Mouse (Mus musculus) midbrain, embryonic 11.5 days (tissue): ENCODE data around the gene BC051142. TPM values are rescaled to one million over a fixed set of nuclear protein-coding genes. Genes with fewer than 3 reads are reported as not detected.
"Not testable (repeated sequence)": the region's sequence is repeated elsewhere in the genome, so short reads cannot be mapped to it uniquely, and the experiment has no call there.

Experiments
- ATAC-seq: fragments of 200-750 bp; cut with Nextera tagmentation; 2 replicates; pipeline ENCODE4 v1.8.0; 2017; ENCODE audit warnings: moderate TSS enrichment, moderate library complexity; ENCODE audit not compliant: low FRiP score
- DNase-seq: peaks from one replicate; pipeline ENCODE4 v3.0.0; 2015; ENCODE audit warnings: low spot score; ENCODE audit errors: missing footprints
- H3K27ac ChIP-seq: fragments of 300-500 bp; sonication (generic); 2 replicates; pipeline ENCODE4 v1.5.1; 2014; ENCODE audit warnings: low read depth, low read length
- H3K27me3 ChIP-seq: fragments of 300-500 bp; sonication (generic); 2 replicates; pipeline ENCODE4 v1.6.1; 2014; ENCODE audit warnings: mild to moderate bottlenecking, low read length, moderate library complexity, mixed read lengths; ENCODE audit not compliant: control insufficient read depth, insufficient read depth
- H3K36me3 ChIP-seq: fragments of 300-500 bp; sonication (generic); 2 replicates; pipeline ENCODE4 v1.6.1; 2014; ENCODE audit warnings: mild to moderate bottlenecking, low read length, moderate library complexity, mixed read lengths; ENCODE audit not compliant: control insufficient read depth, insufficient read depth
- H3K4me1 ChIP-seq: fragments of 300-500 bp; sonication (generic); 2 replicates; pipeline ENCODE4 v1.6.1; 2014; ENCODE audit warnings: low read length; ENCODE audit not compliant: control insufficient read depth, insufficient read depth
- H3K4me2 ChIP-seq: fragments of 300-500 bp; sonication (generic); 2 replicates; pipeline ENCODE4 v1.6.1; 2014; ENCODE audit warnings: mild to moderate bottlenecking, moderate library complexity
- H3K4me3 ChIP-seq: fragments of 300-500 bp; sonication (generic); 2 replicates; pipeline ENCODE4 v1.5.1; 2014; ENCODE audit warnings: low read depth, low read length
- H3K9ac ChIP-seq: fragments of 300-500 bp; sonication (generic); 2 replicates; pipeline ENCODE4 v1.6.1; 2014; ENCODE audit warnings: low read length
- H3K9me3 ChIP-seq: fragments of 300-500 bp; sonication (generic); 2 replicates; pipeline ENCODE4 v1.6.1; 2016; ENCODE audit warnings: low read length; ENCODE audit not compliant: control insufficient read depth
- WGBS: fragments of 180-500 bp; shearing (Covaris S2); extraction: QIAGEN DNeasy Blood & Tissue Kit; methylation state at CpG from one replicate; pipeline ENCODE4 v1.1.7; 2014; 5-methylcytosine and 5-hydroxymethylcytosine counted together
- polyA plus RNA-seq: library from polyadenylated mRNA; unstranded; fragments of >200 nt; fragmentation: Nextera tagmentation; extraction: Ambion mirVana; gene quantifications from 2 replicates; pipeline ENCODE4 v1.2.1, GENCODE M21; 2014

Gene BC051142
- polyA plus RNA-seq, 1 experiment from 2014 or later, result 2.9 TPM

GRCm38 (mm10) chr17:34437606-34438005, 39.0 kb downstream of the BC051142 start:
- Histone ChIP-seq H3K36me3 (no peaks in the 10 kb centered on the region), H3K4me1 (no peaks in the 10 kb centered on the region), H3K27me3 (no peaks in the 10 kb centered on the region), H3K9me3 (no peaks in the 10 kb centered on the region), H3K9ac (no peak overlapping the region), H3K4me3 (no peak overlapping the region), H3K27ac (no peak overlapping the region), H3K4me2 (no peak overlapping the region)
- 68% methylated on average over 7 of the region's 7 CpGs for WGBS
- ATAC-seq (no peak), DNase-seq (no peak)

- no peak overlapping the region for H3K4me3 ChIP-seq
- H3K9me3 ChIP-seq, result no peaks in the 10 kb centered on the region
- no peaks in the 10 kb centered on the region for H3K27me3 ChIP-seq
- no peaks in the 10 kb centered on the region for H3K4me1 ChIP-seq
- WGBS, result 60% methylated on average over 1 of the region's 1 CpGs
- H3K27ac ChIP-seq, result no peak overlapping the region
- no peak overlapping the region for H3K4me2 ChIP-seq
- no peaks in the 10 kb centered on the region for H3K36me3 ChIP-seq
- no peak overlapping the region for H3K9ac ChIP-seq
- ATAC-seq, result no peak
- DNase-seq, result no peak
Measured at GRCm38 (mm10) chr17:34438588-34438987, 40.0 kb downstream of the BC051142 start.

- DNase-seq, result no peak
- no peak overlapping the region for H3K9ac ChIP-seq
Measured at GRCm38 (mm10) chr17:34439795-34440194, 41.2 kb downstream of the BC051142 start.

GRCm38 (mm10) chr17:34441990-34442389, 43.4 kb downstream of the BC051142 start:
- Histone ChIP-seq H3K36me3 (no peaks in the 10 kb centered on the region), H3K9ac (no peak overlapping the region), H3K27ac (no peak overlapping the region), H3K27me3 (no peaks in the 10 kb centered on the region), H3K4me3 (no peak overlapping the region), H3K4me2 (no peak overlapping the region), H3K4me1 (no peaks in the 10 kb centered on the region), H3K9me3 (no peaks in the 10 kb centered on the region)
- WGBS, result 94% methylated on average over 7 of the region's 7 CpGs
- no peak for ATAC-seq
- DNase-seq, result no peak

More at GRCm38 (mm10) chr17:34439795-34440194, 41.2 kb downstream of the BC051142 start:
- H3K27ac ChIP-seq, result no peak overlapping the region
- 56% methylated on average over 3 of the region's 3 CpGs for whole genome bisulfite sequencing
- H3K4me2 ChIP-seq, result no peak overlapping the region
- H3K27me3 ChIP-seq, result no peaks in the 10 kb centered on the region
- no peaks in the 10 kb centered on the region for H3K9me3 ChIP-seq
- H3K4me3 ChIP-seq, result no peak overlapping the region
- ATAC-seq, result no peak
- H3K36me3 ChIP-seq, result no peaks in the 10 kb centered on the region
- no peaks in the 10 kb centered on the region for H3K4me1 ChIP-seq

GRCm38 (mm10) chr17:34448473-34449041, 49.9 kb downstream of the BC051142 start:
- Histone ChIP-seq H3K36me3 (no peaks in the 10 kb centered on the region), H3K9ac (no peak overlapping the region), H3K27ac (no peak overlapping the region), H3K27me3 (no peaks in the 10 kb centered on the region), H3K9me3 (no peaks in the 10 kb centered on the region), H3K4me1 (no peaks in the 10 kb centered on the region), H3K4me2 (no peak overlapping the region), H3K4me3 (no peak overlapping the region)
- 70% methylated on average over 6 of the region's 6 CpGs for WGBS
- DNase-seq (no peak), ATAC-seq (no peak)

GRCm38 (mm10) chr17:34457668-34458067, 59.0 kb downstream of the BC051142 start:
- H3K4me1 ChIP-seq, result no peaks in the 10 kb centered on the region
- ATAC-seq (no peak), DNase-seq (no peak)
- no peak overlapping the region for H3K27ac ChIP-seq
- no peak overlapping the region for H3K4me2 ChIP-seq
- H3K4me3 ChIP-seq, result no peak overlapping the region
- 81% methylated on average over 4 of the region's 4 CpGs for WGBS
- no peaks in the 10 kb centered on the region for H3K27me3 ChIP-seq
- H3K36me3 ChIP-seq, result no peaks in the 10 kb centered on the region
- H3K9me3 ChIP-seq, result no peaks in the 10 kb centered on the region
- no peak overlapping the region for H3K9ac ChIP-seq

GRCm38 (mm10) chr17:34459255-34459654, 60.6 kb downstream of the BC051142 start:
- Histone ChIP-seq H3K36me3 (no peaks in the 10 kb centered on the region), H3K27me3 (no peaks in the 10 kb centered on the region), H3K9me3 (no peaks in the 10 kb centered on the region), H3K4me2 (no peak overlapping the region), H3K4me1 (no peaks in the 10 kb centered on the region), H3K4me3 (no peak overlapping the region), H3K27ac (no peak overlapping the region), H3K9ac (no peak overlapping the region)
- DNase-seq (no peak), ATAC-seq (no peak)
- 88% methylated on average over 3 of the region's 3 CpGs for WGBS

GRCm38 (mm10) chr17:34465906-34466305, 67.3 kb downstream of the BC051142 start:
- not testable (repeated sequence) for H3K9me3 ChIP-seq, H3K9ac ChIP-seq, DNase-seq

GRCm38 (mm10) chr17:34470491-34470890, 71.9 kb downstream of the BC051142 start:
- Histone ChIP-seq H3K27ac (no peak overlapping the region), H3K4me2 (no peak overlapping the region), H3K9ac (no peak overlapping the region), H3K4me1 (no peaks in the 10 kb centered on the region), H3K27me3 (no peaks in the 10 kb centered on the region), H3K9me3 (no peaks in the 10 kb centered on the region), H3K4me3 (no peak overlapping the region), H3K36me3 (no peaks in the 10 kb centered on the region)
- no peak for DNase-seq
- WGBS, result 77% methylated on average over 2 of the region's 2 CpGs
- no peak for ATAC-seq

More at GRCm38 (mm10) chr17:34465906-34466305, 67.3 kb downstream of the BC051142 start:
- not testable (repeated sequence) for H3K27ac ChIP-seq, H3K4me2 ChIP-seq, H3K27me3 ChIP-seq, H3K4me3 ChIP-seq, H3K36me3 ChIP-seq, ATAC-seq, H3K4me1 ChIP-seq
